Comparison of ENCODE assay signal across 9 mouse cellular contexts in the genomic region with DNA sequence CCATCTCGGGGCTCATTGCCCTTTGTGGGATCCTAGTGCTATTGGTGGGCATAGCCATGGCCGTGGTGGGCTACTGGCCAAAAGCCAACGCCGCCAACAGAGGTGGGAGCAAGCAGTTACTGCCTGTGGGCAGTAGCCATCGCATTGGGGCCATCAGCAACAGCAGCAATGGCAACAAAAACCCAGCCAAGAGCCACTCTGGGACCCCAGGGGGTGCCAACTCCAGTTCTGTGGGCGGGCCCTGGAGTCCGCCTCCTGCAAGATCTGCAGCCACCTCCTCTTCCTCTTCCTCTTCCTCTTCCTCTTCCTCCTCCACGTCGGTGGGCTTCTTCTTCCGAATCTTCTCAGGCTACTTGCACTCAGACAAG. TPM values are rescaled to one million over a fixed set of nuclear protein-coding genes. Genes with fewer than 3 reads are reported as not detected.
A peak's percentile ranks its signal among the peaks of the same experiment; 100 is the strongest.
DNase-seq lines count a peak whose midpoint lies in the region; ATAC-seq and TF ChIP-seq lines count a peak whose summit lies in the region.
"Had no signal": no experiment of that assay in that cellular context is flagged by ENCODE, and none has a peak within 500 bp of the region (broad histone marks: within the 10 kb centered on the region; RNA-seq: fewer than 3 reads in every experiment).

No protein-coding gene starts in this region.

- no peak overlapping the region for H3K9ac ChIP-seq in lung, embryonic 14.5 days
- no peak overlapping the region for H3K9ac ChIP-seq in intestine, embryonic 14.5 days (ENCODE audit: low read length)

- H3K4me1 ChIP-seq in lung, embryonic 14.5 days (ENCODE audit: insufficient read depth), result peaks cover 6% of the 10 kb centered on the region; the same call in 1 of the 2 replicates
- peaks cover 19% of the 10 kb centered on the region for H3K4me1 ChIP-seq in intestine, embryonic 14.5 days (replicated peaks; ENCODE audit: control insufficient read depth, insufficient read depth, low read length)
- H3K4me1 ChIP-seq in olfactory bulb, adult 2 months (ENCODE audit: control insufficient read depth, insufficient read depth, low read length), result peaks cover 32% of the 10 kb centered on the region

- H3K27ac ChIP-seq in lung, embryonic 14.5 days (ENCODE audit: low read depth), result no peak overlapping the region
- H3K27ac ChIP-seq in intestine, embryonic 14.5 days (ENCODE audit: low read depth), result no peak overlapping the region
- peak overlapping the region; percentile 63 for H3K27ac ChIP-seq in olfactory bulb, adult 2 months (ENCODE audit: insufficient read depth, low read depth, low read length)

- no peaks in the 10 kb centered on the region for H3K36me3 ChIP-seq in lung, embryonic 14.5 days (ENCODE audit: insufficient read depth)
- no peaks in the 10 kb centered on the region for H3K36me3 ChIP-seq in intestine, embryonic 14.5 days (ENCODE audit: control insufficient read depth, insufficient read depth, low read length)

- ATAC-seq in cerebellum, adult (ENCODE audit: insufficient number of reproducible peaks, low FRiP score, low TSS enrichment), result no peak
- ATAC-seq in lung, embryonic 14.5 days (ENCODE audit: insufficient read depth), result no peak
- no peak for ATAC-seq in intestine, embryonic 14.5 days (replicated peaks; ENCODE audit: low FRiP score, low TSS enrichment, low read depth)

- no peak for TF ChIP-seq CTCF in lung, embryonic 14.5 days (IDR thresholded peaks at IDR 0.05; ENCODE audit: low read depth)
- TF ChIP-seq CTCF in olfactory bulb, adult 2 months (IDR thresholded peaks at IDR 0.05; ENCODE audit: insufficient read depth, low read depth, low read length), result no peak

- peak; percentile 59 to 63 for DNase-seq in cerebellum, postnatal 10 days
- DNase-seq in lung, embryonic 14.5 days, result no peak
- DNase-seq in lung, postnatal 25 days (ENCODE audit: low spot score), result no peak
- DNase-seq in intestine, embryonic 14.5 days (ENCODE audit: low spot score), result no peak
- DNase-seq in spleen, adult 12 weeks (ENCODE audit: low spot score), result no peak
- no peak for DNase-seq in urinary bladder, postnatal 25 days (ENCODE audit: low spot score)
- DNase-seq: layer of hippocampus, adult 9-11 months had no signal

- WGBS in lung, embryonic 14.5 days, result 13% methylated on average over 10 of the region's 10 CpGs
- 24% methylated on average over 10 of the region's 10 CpGs for WGBS in intestine, embryonic 14.5 days
- WGBS in olfactory bulb, adult 2 months, result 42% methylated on average over 10 of the region's 10 CpGs

- H3K4me2 ChIP-seq in lung, embryonic 14.5 days, result peak overlapping the region; percentile 98
- peak overlapping the region; percentile 99 for H3K4me2 ChIP-seq in intestine, embryonic 14.5 days (ENCODE audit: low read length)

- no peak for TF ChIP-seq POLR2A in olfactory bulb, adult 2 months (IDR thresholded peaks at IDR 0.05; ENCODE audit: insufficient read depth, low read depth, low read length)

- H3K9me3 ChIP-seq in lung, embryonic 14.5 days (ENCODE audit: low read depth, low read length), result no peaks in the 10 kb centered on the region
- no peaks in the 10 kb centered on the region for H3K9me3 ChIP-seq in intestine, embryonic 14.5 days (ENCODE audit: control insufficient read depth, low read length)

- peaks cover 48% of the 10 kb centered on the region for H3K27me3 ChIP-seq in lung, embryonic 14.5 days (ENCODE audit: insufficient read depth, low read length)
- H3K27me3 ChIP-seq in intestine, embryonic 14.5 days (replicated peaks; ENCODE audit: control insufficient read depth, insufficient read depth, low read length), result peaks cover 44% of the 10 kb centered on the region

- peak overlapping the region; percentile 53 for H3K4me3 ChIP-seq in lung, embryonic 14.5 days (ENCODE audit: low read depth, low read length)
- H3K4me3 ChIP-seq in intestine, embryonic 14.5 days (ENCODE audit: low read depth, low read length), result peak overlapping the region; percentile 56
- H3K4me3 ChIP-seq in olfactory bulb, adult 2 months (ENCODE audit: insufficient read depth, low read depth, low read length), result peak overlapping the region; percentile 54

RNA-seq across cellular contexts. Expression of gene Tmem200c, which starts 14.1 kb away (rescaled TPM):
- polyA plus RNA-seq in lung, embryonic 14.5 days (2014; fragmentation: Nextera tagmentation; extraction: Ambion mirVana), result 0.41 and 0.54 TPM in 2 replicates
- 0.53 and 0.56 TPM in 2 replicates for polyA plus RNA-seq in intestine, embryonic 14.5 days (2014; fragmentation: Nextera tagmentation; extraction: Ambion mirVana)
- not detected in 2 replicates for polyA plus RNA-seq in olfactory bulb, adult 2 months (2012; ENCODE audit: insufficient read depth, insufficient read length, low replicate concordance, missing spikeins)

Comparison
In these comparisons a context has a peak if more than half of its experiments do, and no peak if none do; other contexts are left out.
1. DNase-seq: peak in cerebellum, postnatal 10 days (2 of 2); none in lung, embryonic 14.5 days (single experiment), lung, postnatal 25 days (single experiment), intestine, embryonic 14.5 days (single experiment), spleen, adult 12 weeks (single experiment) and urinary bladder, postnatal 25 days (single experiment).
2. Peak in every context shown above with its lines, with median percentiles within 50 percentile points of each other: H3K4me3 ChIP-seq.